Mouse (Mus musculus): ENCODE data around the gene Syt8. TPM values are rescaled to one million over a fixed set of nuclear protein-coding genes. Genes with fewer than 3 reads are reported as not detected.

Syt8 gene
- not detected for polyA plus RNA-seq (2015; fragmentation: Illumina TruSeq; extraction: RNeasy Lipid Tissue Mini Kit (QIAGEN cat#74804); ENCODE audit: low read depth, low replicate concordance)

GRCm38 (mm10) chr7:142434137-142434865 is at the start of gene Syt8:
TSS of gene Syt8 (plus strand) at chr7:142434850.

GRCm38 (mm10) chr7:142387419-142388148 is 47.1 kb upstream of the Syt8 start, which contains the start of gene Ctsd:
TSS of gene Ctsd (minus strand) at chr7:142388038.

GRCm38 (mm10) chr7:142441585-142441984 is 6.9 kb downstream of the Syt8 start, which contains the start of gene Tnni2:
TSS of gene Tnni2 (plus strand) at chr7:142441808.

GRCm38 (mm10) chr7:142460636-142461077 is 26.0 kb downstream of the Syt8 start, which contains the start of gene Lsp1:
TSS of gene Lsp1 (plus strand) at chr7:142460809.

Other genes with a start within 250 kb of the Syt8 start
- not detected for gene Gm10153, start 244.5 kb upstream of the Syt8 start, polyA plus RNA-seq (2015; fragmentation: Illumina TruSeq; extraction: RNeasy Lipid Tissue Mini Kit (QIAGEN cat#74804); ENCODE audit: low read depth, low replicate concordance)
- not detected for gene Krtap5-3, start 233.5 kb upstream of the Syt8 start, polyA plus RNA-seq (2015; fragmentation: Illumina TruSeq; extraction: RNeasy Lipid Tissue Mini Kit (QIAGEN cat#74804); ENCODE audit: low read depth, low replicate concordance)
- gene Gm7579, start 223.0 kb upstream of the Syt8 start, polyA plus RNA-seq (2015; fragmentation: Illumina TruSeq; extraction: RNeasy Lipid Tissue Mini Kit (QIAGEN cat#74804); ENCODE audit: low read depth, low replicate concordance), result not detected
- gene Krtap5-5, start 204.9 kb upstream of the Syt8 start, polyA plus RNA-seq (2015; fragmentation: Illumina TruSeq; extraction: RNeasy Lipid Tissue Mini Kit (QIAGEN cat#74804); ENCODE audit: low read depth, low replicate concordance), result not detected
- not detected for gene Gm40460, start 193.8 kb upstream of the Syt8 start, polyA plus RNA-seq (2015; fragmentation: Illumina TruSeq; extraction: RNeasy Lipid Tissue Mini Kit (QIAGEN cat#74804); ENCODE audit: low read depth, low replicate concordance)
- gene Gm2431, start 176.5 kb upstream of the Syt8 start, polyA plus RNA-seq (2015; fragmentation: Illumina TruSeq; extraction: RNeasy Lipid Tissue Mini Kit (QIAGEN cat#74804); ENCODE audit: low read depth, low replicate concordance), result not detected
- not detected for gene Gm4559, start 160.5 kb upstream of the Syt8 start, polyA plus RNA-seq (2015; fragmentation: Illumina TruSeq; extraction: RNeasy Lipid Tissue Mini Kit (QIAGEN cat#74804); ENCODE audit: low read depth, low replicate concordance)
- gene Krtap5-1, start 137.7 kb upstream of the Syt8 start, polyA plus RNA-seq (2015; fragmentation: Illumina TruSeq; extraction: RNeasy Lipid Tissue Mini Kit (QIAGEN cat#74804); ENCODE audit: low read depth, low replicate concordance), result not detected
- gene Krtap5-4, start 131.3 kb upstream of the Syt8 start, polyA plus RNA-seq (2015; fragmentation: Illumina TruSeq; extraction: RNeasy Lipid Tissue Mini Kit (QIAGEN cat#74804); ENCODE audit: low read depth, low replicate concordance), result not detected
- gene Ifitm10, start 61.1 kb upstream of the Syt8 start, polyA plus RNA-seq (2015; fragmentation: Illumina TruSeq; extraction: RNeasy Lipid Tissue Mini Kit (QIAGEN cat#74804); ENCODE audit: low read depth, low replicate concordance), result 36.7 TPM
- not detected for gene Gm49369, start 52.2 kb upstream of the Syt8 start, polyA plus RNA-seq (2015; fragmentation: Illumina TruSeq; extraction: RNeasy Lipid Tissue Mini Kit (QIAGEN cat#74804); ENCODE audit: low read depth, low replicate concordance)
- gene Ctsd, start 46.8 kb upstream of the Syt8 start, polyA plus RNA-seq (2015; fragmentation: Illumina TruSeq; extraction: RNeasy Lipid Tissue Mini Kit (QIAGEN cat#74804); ENCODE audit: low read depth, low replicate concordance), result 492 TPM
- gene Tnni2, start 7.0 kb downstream of the Syt8 start, polyA plus RNA-seq (2015; fragmentation: Illumina TruSeq; extraction: RNeasy Lipid Tissue Mini Kit (QIAGEN cat#74804); ENCODE audit: low read depth, low replicate concordance), result 1.9 TPM
- gene Lsp1, start 26.0 kb downstream of the Syt8 start, polyA plus RNA-seq (2015; fragmentation: Illumina TruSeq; extraction: RNeasy Lipid Tissue Mini Kit (QIAGEN cat#74804); ENCODE audit: low read depth, low replicate concordance), result 6.2 TPM
- 2.0 TPM for gene Tnnt3, start 64.0 kb downstream of the Syt8 start, polyA plus RNA-seq (2015; fragmentation: Illumina TruSeq; extraction: RNeasy Lipid Tissue Mini Kit (QIAGEN cat#74804); ENCODE audit: low read depth, low replicate concordance)
- 78.7 TPM for gene Mrpl23, start 97.8 kb downstream of the Syt8 start, polyA plus RNA-seq (2015; fragmentation: Illumina TruSeq; extraction: RNeasy Lipid Tissue Mini Kit (QIAGEN cat#74804); ENCODE audit: low read depth, low replicate concordance)
- gene Igf2, start 232.0 kb downstream of the Syt8 start, polyA plus RNA-seq (2015; fragmentation: Illumina TruSeq; extraction: RNeasy Lipid Tissue Mini Kit (QIAGEN cat#74804); ENCODE audit: low read depth, low replicate concordance), result 60.1 TPM
- not detected for gene Gm49394, start 235.1 kb downstream of the Syt8 start, polyA plus RNA-seq (2015; fragmentation: Illumina TruSeq; extraction: RNeasy Lipid Tissue Mini Kit (QIAGEN cat#74804); ENCODE audit: low read depth, low replicate concordance)

Data from brain, adult 10 weeks (tissue).